Mouse (Mus musculus): ENCODE results near the gene Zkscan16.

Zkscan16 gene

DNA sequence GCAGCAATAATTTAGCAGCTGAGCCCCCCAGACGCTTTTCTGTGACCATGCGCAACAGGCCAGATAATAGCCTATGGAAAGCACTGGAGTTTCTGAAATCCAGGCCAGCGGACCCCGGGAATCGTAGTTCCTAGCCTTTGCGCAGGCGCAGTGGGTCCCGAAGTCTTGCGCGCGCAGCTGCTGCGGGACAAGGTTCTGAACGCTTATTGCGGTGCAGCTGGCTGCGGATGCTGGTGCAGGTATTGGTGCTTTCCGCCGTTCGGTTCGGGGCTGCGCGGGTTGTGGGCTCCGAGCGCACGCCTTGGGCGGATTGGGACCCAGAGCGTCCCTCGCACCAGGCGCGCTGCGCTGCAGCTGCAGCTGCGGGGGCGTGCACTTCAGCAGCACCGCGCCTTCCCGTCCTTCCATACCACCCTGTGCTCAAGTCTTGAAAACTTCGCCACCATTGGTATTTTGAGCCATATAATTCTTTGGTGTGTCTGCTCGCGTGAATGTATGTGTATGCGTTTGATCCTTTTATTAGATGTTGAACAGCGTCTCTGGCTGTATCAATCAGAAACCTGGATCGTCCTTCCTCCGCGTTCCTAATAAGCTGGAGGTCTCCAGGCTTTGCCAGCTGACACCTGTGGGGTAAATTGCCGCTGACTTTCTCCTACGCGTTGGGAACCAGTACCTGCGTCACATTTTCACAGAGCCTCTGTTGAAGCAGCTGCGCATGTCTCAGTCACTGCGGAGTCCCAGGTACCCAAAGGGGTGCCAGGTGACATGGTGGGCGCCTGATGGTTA, at the start of gene Zkscan16:
TSS of gene Zkscan16 (plus strand) at position 209 of the 786 bp plus-strand sequence.
- DNase-seq, result peak; percentile 88

GRCm38 (mm10) chr4:58894399-58894798, 49.0 kb upstream of the Zkscan16 start:
- no peak for DNase-seq

GRCm38 (mm10) chr4:58897436-58897835, 46.0 kb upstream of the Zkscan16 start:
- DNase-seq, result no peak

GRCm38 (mm10) chr4:58898318-58898717, 45.1 kb upstream of the Zkscan16 start:
- DNase-seq, result no peak

DNA sequence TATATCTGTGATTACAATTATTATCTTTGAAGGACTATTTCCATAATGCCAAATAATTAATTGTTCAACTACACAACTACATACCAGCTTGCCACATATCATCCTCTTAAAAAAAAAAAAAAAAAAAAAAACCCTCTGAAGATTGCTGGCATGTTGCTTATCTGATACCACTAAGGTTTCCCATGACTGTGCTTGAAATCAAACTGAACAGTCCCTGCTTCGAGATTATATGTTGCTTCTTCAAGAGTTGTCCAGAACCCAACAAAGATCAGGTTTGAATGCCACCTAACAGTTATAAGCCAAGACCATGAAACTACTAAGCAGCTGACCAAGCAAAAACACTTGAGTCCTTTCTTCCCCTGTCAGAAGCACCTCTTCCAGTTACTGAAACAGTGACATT, 36.0 kb upstream of the Zkscan16 start:
- no peak for DNase-seq

DNA sequence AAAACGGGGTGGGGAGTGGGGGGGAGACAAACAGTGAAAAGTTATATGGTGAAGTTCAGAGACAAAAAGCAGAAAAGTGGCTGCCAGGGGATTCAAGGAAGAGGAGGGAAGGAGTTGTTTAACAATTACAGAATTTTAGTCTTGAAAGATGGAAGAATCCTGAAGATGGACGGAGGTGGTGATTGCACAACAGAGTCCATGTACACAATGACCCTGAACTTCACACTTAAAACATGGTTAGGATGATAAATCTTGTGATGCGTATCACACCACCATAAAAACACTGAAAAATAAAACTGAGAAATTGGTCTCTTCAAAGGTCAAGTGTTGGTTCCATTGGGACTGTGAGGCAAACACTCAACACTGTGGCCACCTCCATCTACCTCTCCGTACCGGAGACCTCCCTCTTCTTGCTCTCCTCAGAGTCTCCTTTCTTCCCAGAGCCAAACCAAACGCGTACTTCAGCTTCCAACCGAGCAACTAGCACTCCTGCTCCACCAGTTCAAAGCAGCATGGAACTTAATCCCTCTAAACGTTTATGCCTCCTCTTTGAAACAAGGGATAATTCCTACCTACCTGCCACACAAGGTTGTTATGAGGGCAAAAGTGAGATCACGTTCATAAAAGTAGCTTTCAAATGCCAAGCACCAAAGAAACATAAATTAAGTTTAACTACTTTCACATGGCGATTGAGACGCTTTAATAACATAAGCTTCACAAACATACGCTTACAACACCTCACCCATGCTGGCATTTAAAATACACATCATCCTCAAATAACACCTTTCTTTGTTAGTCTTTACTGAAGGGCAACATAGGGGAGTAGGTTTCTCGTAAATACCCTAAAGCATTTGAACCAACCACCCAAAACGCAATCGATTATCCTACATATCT, 33.0 kb upstream of the Zkscan16 start:
- DNase-seq, result no peak

GRCm38 (mm10) chr4:58911069-58911830, 32.2 kb upstream of the Zkscan16 start:
- DNase-seq, result peak; percentile 71

DNA sequence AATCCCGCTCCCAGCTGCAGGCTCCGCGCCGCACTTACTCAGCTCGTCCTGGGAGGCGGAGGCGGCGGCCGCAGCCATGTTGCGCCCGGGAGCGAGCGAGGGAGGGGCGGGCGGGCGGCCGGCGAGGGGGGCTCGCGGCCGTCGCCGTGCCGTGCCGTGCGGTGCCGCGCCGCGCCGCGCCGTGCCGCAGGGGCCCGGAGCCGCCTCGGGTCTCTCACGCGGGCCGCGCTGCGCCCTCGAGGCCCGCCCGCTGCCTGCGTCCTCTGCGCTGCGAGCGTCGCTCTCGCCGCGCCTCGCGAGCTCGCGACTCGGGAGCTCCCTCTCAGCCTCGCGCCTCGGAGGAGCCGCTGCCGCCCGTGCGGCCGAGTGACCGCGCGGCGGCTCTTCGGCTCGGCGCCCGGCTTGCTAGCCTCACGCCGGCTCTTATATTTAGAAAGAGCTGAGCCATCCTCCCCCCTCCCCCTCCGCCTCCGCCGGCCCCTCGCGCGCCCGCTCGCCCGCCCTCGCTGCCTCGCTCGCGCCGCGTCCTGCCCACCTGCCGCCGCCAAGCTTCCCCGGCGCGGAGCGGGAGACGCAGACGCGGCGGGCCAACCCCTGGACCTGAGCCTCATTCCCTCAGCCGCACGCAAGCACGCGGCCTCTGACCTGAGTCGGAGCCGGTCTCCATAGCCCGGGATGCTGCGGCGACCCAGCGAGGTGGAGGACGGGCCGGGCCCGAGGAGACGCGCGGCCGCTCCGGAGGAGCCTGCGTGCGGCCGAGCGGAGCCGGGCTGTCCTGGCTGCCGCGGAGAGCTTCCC, 31.4 kb upstream of the Zkscan16 start:
- DNase-seq, result peak; percentile 76

DNA sequence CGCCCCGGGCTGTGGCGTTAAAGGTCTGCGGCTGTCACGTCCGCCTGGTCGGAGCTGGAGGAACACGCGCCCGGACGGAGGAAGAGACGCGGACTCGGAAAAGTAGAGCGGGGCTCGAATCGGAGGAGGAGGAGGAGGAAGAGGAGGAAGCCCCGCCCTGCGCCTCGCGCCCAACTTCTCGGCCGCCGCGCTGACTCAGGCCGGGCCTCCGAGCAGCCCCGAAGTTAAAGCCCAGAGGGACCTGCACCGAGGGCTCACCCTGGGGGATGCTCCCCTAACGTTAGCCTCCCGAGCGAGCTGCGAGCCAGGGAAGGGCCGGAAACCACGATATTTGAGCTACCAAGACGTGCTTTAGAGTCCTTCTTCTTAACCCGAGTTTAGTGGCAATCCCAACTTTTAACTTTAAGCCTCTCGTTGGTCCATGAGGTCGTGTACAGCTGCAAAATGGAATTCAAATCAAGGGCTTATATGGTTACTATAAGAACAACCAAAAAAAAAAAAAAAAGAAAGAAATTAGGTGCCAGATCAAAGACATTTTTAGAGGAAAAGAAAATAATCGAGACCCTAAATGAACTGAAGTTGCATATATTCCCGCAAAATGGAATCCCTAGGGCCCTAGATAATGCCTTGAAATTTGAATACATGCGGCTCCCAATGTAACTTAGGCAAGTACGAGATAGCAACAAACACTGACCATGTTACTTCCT, 30.6 kb upstream of the Zkscan16 start, which contains the start of gene Ecpas:
TSS of gene Ecpas (minus strand) at position 121 of the 707 bp plus-strand sequence.
- DNase-seq, result peak; percentile 76

GRCm38 (mm10) chr4:58913336-58914026, 29.9 kb upstream of the Zkscan16 start:
- DNase-seq, result no peak

DNA sequence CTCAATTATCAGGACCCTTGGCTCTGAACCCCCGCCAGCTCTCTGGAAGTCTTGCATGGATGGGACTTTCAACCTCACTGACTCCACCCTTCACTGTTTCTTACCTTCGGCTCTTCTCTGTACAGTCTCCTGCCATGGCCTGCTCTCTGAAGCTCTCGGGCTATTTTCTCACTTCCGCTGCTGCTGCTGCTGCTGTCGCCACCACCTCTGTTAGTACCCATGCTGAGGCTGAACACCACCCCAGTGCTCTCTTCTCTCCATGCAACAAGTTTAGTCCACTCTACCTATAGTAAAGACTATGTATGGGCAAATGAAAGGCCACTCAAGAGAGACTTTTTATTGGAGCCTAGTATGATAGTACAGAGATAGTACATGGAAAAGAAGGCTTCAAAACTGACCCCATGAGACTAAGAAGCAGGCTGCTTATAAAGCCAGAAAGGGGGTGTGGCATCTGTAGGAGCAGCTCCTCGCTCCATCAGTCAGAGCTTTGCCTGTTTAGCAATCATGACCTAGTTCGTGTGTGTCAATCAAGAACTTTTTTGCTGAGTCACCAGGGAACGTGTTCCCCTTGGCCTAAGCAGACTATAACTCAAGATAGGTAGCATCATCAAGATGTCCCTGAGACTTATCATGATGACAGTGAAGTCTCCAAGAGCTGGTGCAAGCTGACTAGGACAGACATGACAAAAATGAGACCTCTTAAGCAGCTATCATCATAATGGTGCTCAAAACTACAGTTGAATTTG, 28.2 kb upstream of the Zkscan16 start:
- no peak for DNase-seq

DNA sequence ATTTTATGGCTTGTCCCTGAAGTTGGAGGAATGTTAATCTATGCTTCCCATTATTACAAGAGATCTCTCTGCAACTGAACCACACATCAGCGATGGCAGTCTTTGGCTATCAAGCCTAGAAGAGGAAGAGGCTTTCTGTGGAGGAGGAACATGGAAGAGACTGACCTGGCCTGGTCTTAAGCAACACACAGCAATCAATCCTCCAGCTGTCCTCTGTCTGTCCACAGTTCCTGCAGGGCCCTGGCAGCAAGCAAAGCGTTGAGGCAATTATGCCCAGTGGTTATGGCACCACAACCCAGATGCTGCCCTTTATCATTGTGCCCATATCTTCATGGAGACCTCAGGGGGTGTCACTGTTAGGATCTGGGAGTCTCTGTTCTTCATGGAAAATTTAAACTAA, 19.5 kb upstream of the Zkscan16 start:
- no peak for DNase-seq

- DNase-seq, result no peak
Measured at GRCm38 (mm10) chr4:58925664-58926063, 17.8 kb upstream of the Zkscan16 start.

- DNase-seq, result no peak
Measured at GRCm38 (mm10) chr4:58926120-58926519, 17.3 kb upstream of the Zkscan16 start.

GRCm38 (mm10) chr4:58927661-58928060, 15.8 kb upstream of the Zkscan16 start:
- no peak for DNase-seq

- DNase-seq, result no peak
Measured at GRCm38 (mm10) chr4:58932541-58932940, 10.9 kb upstream of the Zkscan16 start.

- DNase-seq, result no peak
Measured at GRCm38 (mm10) chr4:58934308-58934707, 9.1 kb upstream of the Zkscan16 start.

GRCm38 (mm10) chr4:58934746-58935476, 8.5 kb upstream of the Zkscan16 start:
- peak; percentile 69 for DNase-seq

- DNase-seq, result no peak
Measured at GRCm38 (mm10) chr4:58935846-58936245, 7.6 kb upstream of the Zkscan16 start.

All from cerebellum, adult 11-12 months (tissue).